Mouse (Mus musculus): ENCODE measurements around the gene Ccdc146.

Gene Ccdc146

DNA sequence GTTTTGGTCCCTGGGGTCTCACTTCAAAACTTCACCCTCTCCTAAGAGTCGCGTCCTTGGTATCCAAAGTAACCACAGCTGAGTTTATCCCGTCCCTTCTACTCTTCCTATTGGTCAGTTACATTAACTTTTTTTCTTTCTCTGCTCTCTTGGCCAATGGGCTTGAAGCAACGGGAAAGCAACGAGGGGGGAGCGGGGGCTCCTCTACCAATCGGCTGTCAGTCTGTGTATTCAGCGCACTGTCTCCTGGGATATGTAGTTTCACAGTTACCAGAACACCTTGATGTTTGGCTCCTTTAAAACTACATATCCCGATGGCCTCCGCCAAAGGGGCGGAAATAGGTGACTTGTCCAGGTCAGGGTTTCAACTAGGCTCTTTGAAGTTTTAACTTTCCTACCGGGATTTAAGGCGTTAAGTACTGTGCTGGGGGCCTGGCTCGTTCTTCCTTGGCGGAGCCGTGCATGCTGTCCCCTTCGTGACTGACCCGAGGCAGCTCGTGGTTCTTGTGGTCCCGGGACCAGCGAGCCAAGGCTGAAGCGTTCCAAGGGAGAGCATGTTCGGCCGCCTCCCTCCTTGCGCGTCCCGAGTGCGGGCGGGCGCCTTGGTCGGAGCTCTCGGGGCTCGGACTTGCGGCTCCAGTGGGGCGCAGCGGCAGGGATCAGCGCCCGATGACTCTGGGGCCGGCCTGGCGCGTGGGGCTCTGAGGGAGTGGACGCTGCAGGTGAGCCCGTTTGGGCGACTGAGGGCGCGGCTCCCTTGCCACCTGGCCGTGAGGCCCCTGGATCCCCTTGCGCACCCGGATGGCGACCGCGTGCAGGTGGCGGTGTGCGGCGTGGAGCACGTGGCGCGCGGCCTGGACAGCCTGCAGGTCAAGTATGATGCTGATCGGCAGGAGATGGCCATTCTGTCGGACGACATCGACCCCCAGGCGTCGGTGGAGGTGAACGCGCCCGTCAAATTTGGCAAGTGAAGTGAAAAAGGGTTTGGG, at the start of gene Ccdc146, which contains the start of gene Fam185a:
Gene Ccdc146 (minus strand): TSS at position 64 of the 989 bp plus-strand sequence.
Gene Fam185a (plus strand): TSS at position 345 of the 989 bp plus-strand sequence.
- peak; percentile 93 to 97 for DNase-seq

GRCm38 (mm10) chr5:21468100-21468499, 43.6 kb upstream of the Ccdc146 start:
- DNase-seq, result no peak

- DNase-seq, result peak; percentile 35 to 45
These were observed 42.9 kb upstream of the Ccdc146 start for GRCm38 (mm10) chr5:21467387-21467786.

GRCm38 (mm10) chr5:21440833-21441530, 16.5 kb upstream of the Ccdc146 start:
- DNase-seq, result peak; percentile 59 to 70

GRCm38 (mm10) chr5:21439446-21440110, 15.1 kb upstream of the Ccdc146 start:
- DNase-seq, result no peak

- DNase-seq, result no peak
These were observed 14.0 kb upstream of the Ccdc146 start for GRCm38 (mm10) chr5:21438428-21438827.

DNA sequence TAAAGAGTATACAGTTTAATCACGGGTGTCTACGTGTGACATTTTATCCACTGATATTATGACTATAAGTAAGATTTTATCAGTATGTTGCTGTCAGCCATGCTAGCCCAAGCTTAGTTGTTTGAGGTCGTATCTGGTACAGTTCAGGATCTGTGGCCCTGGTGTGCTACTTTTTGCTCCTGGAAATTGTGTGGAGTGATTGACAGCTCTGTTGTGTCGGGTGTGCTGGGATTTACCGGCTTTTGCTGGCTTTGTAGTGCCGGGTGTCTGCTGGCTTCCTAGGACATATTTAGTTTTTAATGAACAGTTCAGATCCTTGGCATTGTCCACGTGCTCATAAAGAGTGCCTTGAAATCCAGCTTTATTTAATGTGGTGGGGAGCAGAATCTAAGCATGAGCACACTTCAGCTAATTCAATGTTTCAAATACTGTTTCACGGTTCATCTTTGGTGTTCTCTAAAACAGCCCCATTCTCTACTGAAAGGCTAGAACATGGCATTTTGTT, 12.0 kb upstream of the Ccdc146 start:
- no peak for DNase-seq

GRCm38 (mm10) chr5:21434148-21434929, 9.9 kb upstream of the Ccdc146 start:
- DNase-seq, result peak; percentile 18 to 19

DNA sequence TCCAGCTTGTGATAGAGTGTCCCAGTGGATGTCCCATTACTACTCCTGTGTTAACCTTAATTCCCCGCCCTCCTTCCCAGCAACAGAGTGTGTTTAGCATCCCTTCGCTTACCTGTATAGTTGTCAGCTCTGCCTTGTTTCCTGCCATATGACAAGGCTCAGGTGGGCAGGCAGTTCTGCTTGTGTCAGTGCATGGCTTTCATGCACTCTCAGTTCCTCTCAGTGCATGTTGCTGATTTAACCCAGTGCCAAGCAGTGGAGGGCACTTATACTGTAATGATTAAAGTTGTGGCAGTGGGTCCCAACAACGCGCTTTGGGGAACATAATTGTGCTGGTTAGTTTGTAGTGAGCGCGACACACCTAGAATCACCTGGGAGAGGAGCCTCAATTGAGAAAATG, 2.2 kb upstream of the Ccdc146 start:
- no peak for DNase-seq

DNA sequence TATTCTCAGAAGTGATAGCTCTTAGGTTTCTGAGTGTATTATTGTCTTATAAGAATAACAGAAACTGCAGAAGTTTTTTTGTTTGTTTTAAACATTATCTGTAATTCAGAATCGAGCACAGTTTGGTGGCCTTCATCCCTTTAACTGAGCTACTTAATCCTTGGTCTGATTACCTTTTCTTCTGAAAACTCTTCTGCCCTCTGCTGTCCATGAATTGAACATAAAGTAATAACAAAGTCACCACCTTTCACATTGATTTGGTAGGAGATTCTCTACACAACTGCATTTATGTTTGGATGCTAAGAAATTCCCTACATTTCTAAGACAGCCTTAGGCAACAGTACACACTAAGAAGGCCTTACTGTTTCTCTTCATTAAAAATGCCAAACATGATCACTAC, 3.9 kb downstream of the Ccdc146 start:
- no peak for DNase-seq

- DNase-seq, result no peak
These were observed 5.9 kb downstream of the Ccdc146 start for GRCm38 (mm10) chr5:21418613-21419012.

DNA sequence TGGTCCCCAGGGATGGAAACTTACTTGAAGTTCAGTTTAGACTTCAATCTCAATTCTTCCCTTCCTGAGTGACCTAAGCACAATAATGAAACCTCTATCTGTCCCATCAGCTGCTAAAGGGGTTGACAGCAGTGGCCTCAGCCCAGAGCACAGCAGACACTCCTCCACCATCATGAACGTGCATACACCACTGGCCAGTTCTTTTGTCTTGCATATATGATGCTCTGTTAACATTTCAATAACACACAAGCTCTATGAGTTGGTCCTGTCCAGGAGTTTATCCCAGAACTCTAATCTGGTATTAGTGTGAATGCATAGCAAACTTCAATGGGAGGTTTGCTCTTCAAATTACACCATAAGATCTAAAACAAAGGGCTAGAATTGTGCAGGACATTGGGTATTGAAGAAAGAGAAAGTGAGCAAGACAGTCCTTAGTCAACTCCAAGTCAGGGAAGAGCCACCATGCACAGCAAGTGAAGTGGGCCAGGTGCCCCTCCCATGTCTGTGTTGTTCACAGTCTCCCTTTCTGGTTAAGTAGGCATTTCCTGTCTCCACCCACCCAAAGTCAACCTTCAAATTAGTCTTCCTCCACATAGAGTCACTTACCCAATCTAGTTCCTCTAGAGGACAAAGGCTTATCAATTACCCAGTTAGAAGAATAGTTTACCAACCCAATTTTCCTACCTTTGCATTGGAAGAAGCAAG, 10.2 kb downstream of the Ccdc146 start:
- DNase-seq, result no peak

DNA sequence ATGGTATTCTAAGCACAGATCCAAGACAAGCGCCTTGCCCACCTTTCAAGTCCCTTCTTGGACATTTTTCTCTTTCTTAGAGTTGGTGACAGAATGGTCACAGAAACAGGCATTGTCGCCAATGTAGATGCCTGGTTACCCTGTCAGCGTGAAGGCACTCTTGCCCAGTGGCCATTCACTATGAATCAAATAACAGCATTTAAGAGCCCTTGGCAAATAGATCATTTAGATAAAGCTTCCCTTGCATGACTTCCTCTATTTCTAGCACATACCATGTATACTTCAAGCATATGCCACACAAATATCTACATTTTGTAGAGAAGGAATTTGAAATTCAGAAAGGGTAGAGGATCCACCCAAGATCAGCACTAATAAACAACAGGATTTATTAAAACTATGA, 11.2 kb downstream of the Ccdc146 start:
- no peak for DNase-seq

GRCm38 (mm10) chr5:21412056-21412455, 12.4 kb downstream of the Ccdc146 start:
- DNase-seq, result no peak

DNA sequence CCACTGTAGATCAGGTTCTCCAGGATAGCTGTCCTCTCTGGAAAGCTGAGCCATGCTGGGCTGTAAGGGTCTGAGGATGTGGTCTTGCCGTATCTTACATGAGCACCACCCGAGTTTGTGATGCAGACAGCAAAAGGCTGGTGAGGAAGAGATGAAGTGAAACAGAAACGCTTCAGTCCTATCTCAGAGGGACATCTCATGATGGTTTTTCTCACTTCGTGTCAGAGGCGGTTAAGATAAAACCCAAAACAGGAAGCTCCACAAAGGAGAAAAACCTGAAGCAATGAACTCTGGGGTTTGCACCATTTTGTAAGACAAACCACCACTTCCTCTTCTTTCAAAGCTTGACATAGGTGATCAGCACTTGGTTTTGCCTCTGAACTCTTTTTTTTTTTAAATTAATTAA, 13.2 kb downstream of the Ccdc146 start:
- DNase-seq, result no peak

GRCm38 (mm10) chr5:21395205-21395840, 29.2 kb downstream of the Ccdc146 start:
- no peak for DNase-seq

DNA sequence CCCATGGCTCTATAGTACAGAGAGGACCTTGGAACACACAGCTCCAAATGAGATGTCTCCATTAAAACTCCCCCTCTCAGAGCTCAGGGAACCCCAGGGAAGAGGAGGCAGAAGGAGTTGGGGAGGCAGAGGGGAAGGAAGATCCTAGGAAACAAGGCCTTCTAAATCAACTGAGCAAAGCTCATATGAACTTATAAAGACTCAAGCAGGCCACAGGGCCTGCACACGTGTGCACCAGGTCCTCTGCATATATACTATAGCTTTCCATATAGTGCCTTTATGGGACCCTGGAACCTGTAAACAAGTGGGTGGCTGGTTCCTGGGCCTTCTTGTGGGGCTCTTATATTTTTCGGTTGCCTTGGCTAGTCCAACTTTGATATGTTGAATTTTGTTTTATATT, 29.9 kb downstream of the Ccdc146 start:
- no peak for DNase-seq

DNA sequence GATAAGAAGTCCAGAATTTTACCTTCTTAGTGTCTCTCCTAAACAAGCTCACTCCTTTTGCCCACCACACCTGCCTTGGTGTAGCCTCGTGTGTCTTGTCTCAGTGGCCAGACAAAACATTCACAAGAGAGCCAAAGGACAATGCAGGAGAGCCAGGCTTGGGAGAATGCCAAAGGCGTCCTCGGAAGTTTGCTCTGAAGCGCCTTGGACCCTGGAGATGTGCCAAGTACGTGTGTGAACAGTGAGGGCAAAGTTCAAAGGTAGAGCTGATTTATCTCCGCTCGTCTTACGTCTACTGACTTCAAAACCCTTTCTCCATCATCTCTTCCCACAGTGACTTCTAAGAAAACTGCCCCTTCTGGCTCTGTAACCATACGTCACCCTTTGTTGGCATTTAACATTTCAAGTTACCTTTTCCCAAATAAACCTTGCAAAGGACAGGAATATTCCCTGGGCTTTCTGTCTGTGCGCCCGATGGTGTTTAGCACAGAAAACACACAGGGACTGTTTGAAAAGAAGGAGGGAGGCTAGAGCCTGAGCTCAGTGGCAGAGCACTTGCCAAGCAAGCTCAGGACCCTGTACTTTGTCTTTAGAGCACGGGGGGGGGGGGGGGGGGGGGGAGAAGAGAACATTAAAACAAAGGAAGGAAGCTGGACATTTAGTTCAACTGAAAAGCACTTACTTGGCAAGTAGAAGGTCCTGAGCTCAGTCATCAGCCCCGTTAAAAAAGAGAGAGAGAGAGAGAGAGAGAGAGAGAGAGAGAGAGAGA, 32.7 kb downstream of the Ccdc146 start:
- DNase-seq, result peak; percentile 46 to 72

DNA sequence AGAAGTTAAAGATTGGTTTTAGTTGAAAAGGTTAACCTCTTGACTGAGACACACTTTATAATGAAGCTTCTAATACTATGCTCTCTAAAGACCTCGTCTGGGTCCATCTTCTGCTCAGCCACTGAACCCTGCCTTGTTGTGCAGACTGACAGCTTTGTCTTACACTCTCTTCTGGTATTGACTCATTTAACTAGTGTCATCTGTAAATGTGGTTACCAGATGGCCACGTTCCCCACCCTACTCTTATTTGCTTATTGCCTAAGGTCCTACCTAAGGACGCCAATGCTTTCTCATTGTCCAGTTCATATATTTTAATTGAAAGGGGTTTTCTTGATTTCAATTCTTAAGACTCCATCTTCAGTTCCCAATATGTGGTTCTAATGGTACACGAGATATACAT, 35.6 kb downstream of the Ccdc146 start:
- no peak for DNase-seq

- no peak for DNase-seq
These were observed 37.1 kb downstream of the Ccdc146 start for GRCm38 (mm10) chr5:21387340-21387739.
